Mouse (Mus musculus): Measurements from ENCODE around the gene Cisd3. TPM values are rescaled to one million over a fixed set of nuclear protein-coding genes. Genes with fewer than 3 reads are reported as not detected.

Gene Cisd3
- polyA plus RNA-seq, 1 experiment from 2014 or later, result 28.3 TPM

GRCm38 (mm10) chr11:97694435-97694834 is 8.8 kb downstream of the Cisd3 start:
- no peak overlapping the region for H3K9ac ChIP-seq (replicated peaks; ENCODE audit: low read depth, low read length)
- H3K4me3 ChIP-seq (ENCODE audit: low read depth, low read length), result no peak overlapping the region
- H3K36me3 ChIP-seq (ENCODE audit: control insufficient read depth, insufficient read depth, low read length), result peaks cover 30% of the 10 kb centered on the region
- H3K27ac ChIP-seq (ENCODE audit: low read depth, low read length), result peak overlapping the region; percentile 62
- H3K4me2 ChIP-seq (ENCODE audit: low read depth, low read length), result peak overlapping the region; percentile 21; the same call in 1 of the 2 replicates
- no peaks in the 10 kb centered on the region for H3K27me3 ChIP-seq (ENCODE audit: control insufficient read depth, insufficient read depth, low read length)
- H3K9me3 ChIP-seq (ENCODE audit: control insufficient read depth, low read length), result no peaks in the 10 kb centered on the region
- ATAC-seq (ENCODE audit: low read depth), result no peak
- WGBS, result 72% methylated on average over 4 of the region's 4 CpGs
- H3K4me1 ChIP-seq (ENCODE audit: control insufficient read depth, insufficient read depth, low read length), result peaks cover 39% of the 10 kb centered on the region

GRCm38 (mm10) chr11:97694921-97695711 is 9.5 kb downstream of the Cisd3 start:
- H3K27ac ChIP-seq (ENCODE audit: low read depth, low read length), result peak overlapping the region; percentile 62
- no peaks in the 10 kb centered on the region for H3K27me3 ChIP-seq (ENCODE audit: control insufficient read depth, insufficient read depth, low read length)
- 53% methylated on average over 17 of the region's 17 CpGs for WGBS
- peak overlapping the region; percentile 21 for H3K4me2 ChIP-seq (ENCODE audit: low read depth, low read length)
- no peaks in the 10 kb centered on the region for H3K9me3 ChIP-seq (ENCODE audit: control insufficient read depth, low read length)
- H3K36me3 ChIP-seq (ENCODE audit: control insufficient read depth, insufficient read depth, low read length), result peaks cover 23% of the 10 kb centered on the region
- ATAC-seq (ENCODE audit: low read depth), result peak; percentile 7; the same call in 1 of the 2 replicates
- no peak overlapping the region for H3K9ac ChIP-seq (replicated peaks; ENCODE audit: low read depth, low read length)
- H3K4me3 ChIP-seq (ENCODE audit: low read depth, low read length), result peak overlapping the region; percentile 4; the same call in 1 of the 2 replicates
- H3K4me1 ChIP-seq (ENCODE audit: control insufficient read depth, insufficient read depth, low read length), result peaks cover 39% of the 10 kb centered on the region

GRCm38 (mm10) chr11:97695712-97696401 is 10.2 kb downstream of the Cisd3 start:
- Histone ChIP-seq H3K4me1 (ENCODE audit: control insufficient read depth, insufficient read depth, low read length) (peaks cover 39% of the 10 kb centered on the region), H3K9ac (replicated peaks; ENCODE audit: low read depth, low read length) (no peak overlapping the region; the same call in 1 of the 2 replicates), H3K27ac (ENCODE audit: low read depth, low read length) (peak overlapping the region; percentile 56), H3K27me3 (ENCODE audit: control insufficient read depth, insufficient read depth, low read length) (no peaks in the 10 kb centered on the region), H3K36me3 (ENCODE audit: control insufficient read depth, insufficient read depth, low read length) (peaks cover 18% of the 10 kb centered on the region), H3K9me3 (ENCODE audit: control insufficient read depth, low read length) (no peaks in the 10 kb centered on the region), H3K4me2 (ENCODE audit: low read depth, low read length) (peak overlapping the region; percentile 21), H3K4me3 (ENCODE audit: low read depth, low read length) (peak overlapping the region; percentile 4; the same call in 1 of the 2 replicates)
- ATAC-seq (ENCODE audit: low read depth), result no peak
- 31% methylated on average over 9 of the region's 9 CpGs for WGBS

- H3K27ac ChIP-seq (ENCODE audit: low read depth, low read length), result no peak overlapping the region
- H3K27me3 ChIP-seq (ENCODE audit: control insufficient read depth, insufficient read depth, low read length), result no peaks in the 10 kb centered on the region
- 71% methylated on average over 8 of the region's 8 CpGs for WGBS
- H3K4me1 ChIP-seq (ENCODE audit: control insufficient read depth, insufficient read depth, low read length), result peaks cover 46% of the 10 kb centered on the region
- no peaks in the 10 kb centered on the region for H3K9me3 ChIP-seq (ENCODE audit: control insufficient read depth, low read length)
- H3K4me2 ChIP-seq (ENCODE audit: low read depth, low read length), result no peak overlapping the region
- no peak overlapping the region for H3K9ac ChIP-seq (replicated peaks; ENCODE audit: low read depth, low read length)
- no peak overlapping the region for H3K4me3 ChIP-seq (ENCODE audit: low read depth, low read length)
- peaks cover 10% of the 10 kb centered on the region for H3K36me3 ChIP-seq (ENCODE audit: control insufficient read depth, insufficient read depth, low read length)
- ATAC-seq (ENCODE audit: low read depth), result no peak
These were observed 11.0 kb downstream of the Cisd3 start for GRCm38 (mm10) chr11:97696669-97697068.

- ATAC-seq (ENCODE audit: low read depth), result no peak
- H3K9ac ChIP-seq (replicated peaks; ENCODE audit: low read depth, low read length), result peak overlapping the region; percentile 85
- H3K4me3 ChIP-seq (ENCODE audit: low read depth, low read length), result peak overlapping the region; percentile 86
- H3K9me3 ChIP-seq (ENCODE audit: control insufficient read depth, low read length), result no peaks in the 10 kb centered on the region
- H3K4me2 ChIP-seq (ENCODE audit: low read depth, low read length), result peak overlapping the region; percentile 88
- H3K4me1 ChIP-seq (ENCODE audit: control insufficient read depth, insufficient read depth, low read length), result peaks cover 50% of the 10 kb centered on the region
- 55% methylated on average over 11 of the region's 11 CpGs for WGBS
- peaks cover 3% of the 10 kb centered on the region; the same call in 1 of the 2 replicates for H3K36me3 ChIP-seq (ENCODE audit: control insufficient read depth, insufficient read depth, low read length)
- H3K27ac ChIP-seq (ENCODE audit: low read depth, low read length), result peak overlapping the region; percentile 88; the same call in 1 of the 2 replicates
- H3K27me3 ChIP-seq (ENCODE audit: control insufficient read depth, insufficient read depth, low read length), result no peaks in the 10 kb centered on the region
These were observed 11.7 kb downstream of the Cisd3 start for GRCm38 (mm10) chr11:97697199-97697890.

GRCm38 (mm10) chr11:97697891-97698529 is 12.4 kb downstream of the Cisd3 start:
- H3K27me3 ChIP-seq (ENCODE audit: control insufficient read depth, insufficient read depth, low read length), result no peaks in the 10 kb centered on the region
- H3K27ac ChIP-seq (ENCODE audit: low read depth, low read length), result peak overlapping the region; percentile 88
- H3K4me1 ChIP-seq (ENCODE audit: control insufficient read depth, insufficient read depth, low read length), result peaks cover 50% of the 10 kb centered on the region
- H3K4me3 ChIP-seq (ENCODE audit: low read depth, low read length), result peak overlapping the region; percentile 86
- H3K9me3 ChIP-seq (ENCODE audit: control insufficient read depth, low read length), result no peaks in the 10 kb centered on the region
- H3K4me2 ChIP-seq (ENCODE audit: low read depth, low read length), result peak overlapping the region; percentile 88
- H3K9ac ChIP-seq (replicated peaks; ENCODE audit: low read depth, low read length), result peak overlapping the region; percentile 85
- 1% methylated on average over 14 of the region's 14 CpGs for WGBS
- no peak for ATAC-seq (ENCODE audit: low read depth)
- H3K36me3 ChIP-seq (ENCODE audit: control insufficient read depth, insufficient read depth, low read length), result no peaks in the 10 kb centered on the region

- Histone ChIP-seq H3K9ac (replicated peaks; ENCODE audit: low read depth, low read length) (peak overlapping the region; percentile 85), H3K9me3 (ENCODE audit: control insufficient read depth, low read length) (no peaks in the 10 kb centered on the region)
- WGBS, result 1% methylated on average over 62 of the region's 63 CpGs
These were observed 13.3 kb downstream of the Cisd3 start for GRCm38 (mm10) chr11:97698741-97699611.

GRCm38 (mm10) chr11:97699626-97700002 is 14.0 kb downstream of the Cisd3 start:
- H3K4me2 ChIP-seq (ENCODE audit: low read depth, low read length), result peak overlapping the region; percentile 80
- H3K9me3 ChIP-seq (ENCODE audit: control insufficient read depth, low read length), result no peaks in the 10 kb centered on the region
- WGBS, result 0% methylated on average over 5 of the region's 9 CpGs
- peak; percentile 31 for ATAC-seq (ENCODE audit: low read depth)
- H3K4me3 ChIP-seq (ENCODE audit: low read depth, low read length), result peak overlapping the region; percentile 86
- H3K27me3 ChIP-seq (ENCODE audit: control insufficient read depth, insufficient read depth, low read length), result no peaks in the 10 kb centered on the region
- peaks cover 53% of the 10 kb centered on the region for H3K4me1 ChIP-seq (ENCODE audit: control insufficient read depth, insufficient read depth, low read length)
- H3K27ac ChIP-seq (ENCODE audit: low read depth, low read length), result peak overlapping the region; percentile 88
- peak overlapping the region; percentile 85 for H3K9ac ChIP-seq (replicated peaks; ENCODE audit: low read depth, low read length)
- H3K36me3 ChIP-seq (ENCODE audit: control insufficient read depth, insufficient read depth, low read length), result no peaks in the 10 kb centered on the region

More at GRCm38 (mm10) chr11:97698741-97699611, 13.3 kb downstream of the Cisd3 start:
- H3K27ac ChIP-seq (ENCODE audit: low read depth, low read length), result peak overlapping the region; percentile 88
- H3K36me3 ChIP-seq (ENCODE audit: control insufficient read depth, insufficient read depth, low read length), result no peaks in the 10 kb centered on the region
- no peaks in the 10 kb centered on the region for H3K27me3 ChIP-seq (ENCODE audit: control insufficient read depth, insufficient read depth, low read length)
- peak overlapping the region; percentile 88 for H3K4me2 ChIP-seq (ENCODE audit: low read depth, low read length)
- H3K4me1 ChIP-seq (ENCODE audit: control insufficient read depth, insufficient read depth, low read length), result peaks cover 52% of the 10 kb centered on the region
- peak overlapping the region; percentile 86 for H3K4me3 ChIP-seq (ENCODE audit: low read depth, low read length)
- ATAC-seq (ENCODE audit: low read depth), result 0 out of 2 replicates have a peak, but pooled peaks have one; percentile 0

Measured in neural tube, embryonic 14.5 days (tissue).